Mouse (Mus musculus): Measurements from ENCODE around the gene Gnat3. TPM values are rescaled to one million over a fixed set of nuclear protein-coding genes. Genes with fewer than 3 reads are reported as not detected.

Gene Gnat3
- polyA plus RNA-seq, 1 experiment from 2014 or later: not detected

DNA sequence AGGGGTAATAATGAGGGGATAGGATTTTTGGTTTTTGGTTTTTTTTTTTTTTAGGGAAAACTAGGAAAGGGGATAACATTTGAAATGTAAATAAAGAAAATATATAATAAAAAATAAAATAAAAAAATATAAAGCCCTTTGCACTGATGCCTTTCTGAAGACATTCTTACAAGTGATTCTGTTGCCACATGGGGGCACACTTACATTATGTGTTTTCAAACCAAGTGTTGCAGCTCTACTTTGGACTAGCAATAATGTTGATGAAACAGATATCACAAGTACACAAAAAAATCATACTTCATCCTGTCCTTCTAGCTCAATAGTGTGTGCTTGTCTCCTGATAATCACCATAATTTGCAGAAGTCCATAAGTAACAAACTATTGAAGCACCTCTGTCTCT is 61.0 kb downstream of the Gnat3 start:
- no peak overlapping the region for H3K4me3 ChIP-seq (replicated peaks; ENCODE audit: low read length)
- peak; percentile 38 for ATAC-seq
- H3K9me3 ChIP-seq (ENCODE audit: control insufficient read depth, low read length): no peaks in the 10 kb centered on the region
- H3K27me3 ChIP-seq (replicated peaks; ENCODE audit: control insufficient read depth, insufficient read depth, low read length): no peaks in the 10 kb centered on the region
- H3K9ac ChIP-seq (replicated peaks; ENCODE audit: low read depth, low read length): no peak overlapping the region
- H3K27ac ChIP-seq (ENCODE audit: low read length): no peak overlapping the region
- H3K36me3 ChIP-seq (ENCODE audit: control insufficient read depth, insufficient read depth): no peaks in the 10 kb centered on the region
- H3K4me2 ChIP-seq (ENCODE audit: low read length): no peak overlapping the region
- no peaks in the 10 kb centered on the region for H3K4me1 ChIP-seq (replicated peaks; ENCODE audit: control insufficient read depth, insufficient read depth, low read length)

DNA sequence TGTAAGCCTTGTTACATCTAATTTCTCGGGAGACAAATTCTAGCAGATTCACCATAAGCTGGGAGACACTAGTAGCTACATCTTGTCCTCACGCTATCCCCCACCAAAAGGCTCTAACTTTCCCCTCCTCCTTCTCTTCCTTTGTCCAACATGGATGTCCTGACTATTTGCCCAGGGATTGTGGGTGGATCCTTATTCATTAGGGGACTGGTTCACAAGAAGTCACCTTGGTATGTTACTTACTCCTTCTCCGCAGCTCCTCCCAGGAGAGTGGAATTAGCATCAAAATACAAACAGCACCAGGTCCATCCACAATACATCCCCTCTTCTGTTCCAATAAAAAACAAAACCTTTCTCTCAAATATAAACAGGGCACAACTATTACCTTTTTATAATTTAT is 65.2 kb downstream of the Gnat3 start:
- WGBS: 87% methylated on average over 3 of the region's 3 CpGs
- Histone ChIP-seq H3K27ac (ENCODE audit: low read length) (no peak overlapping the region), H3K36me3 (ENCODE audit: control insufficient read depth, insufficient read depth) (no peaks in the 10 kb centered on the region), H3K9ac (replicated peaks; ENCODE audit: low read depth, low read length) (no peak overlapping the region), H3K27me3 (replicated peaks; ENCODE audit: control insufficient read depth, insufficient read depth, low read length) (no peaks in the 10 kb centered on the region), H3K4me3 (replicated peaks; ENCODE audit: low read length) (no peak overlapping the region), H3K4me2 (ENCODE audit: low read length) (no peak overlapping the region), H3K4me1 (replicated peaks; ENCODE audit: control insufficient read depth, insufficient read depth, low read length) (no peaks in the 10 kb centered on the region), H3K9me3 (ENCODE audit: control insufficient read depth, low read length) (no peaks in the 10 kb centered on the region)
- ATAC-seq: no peak

DNA sequence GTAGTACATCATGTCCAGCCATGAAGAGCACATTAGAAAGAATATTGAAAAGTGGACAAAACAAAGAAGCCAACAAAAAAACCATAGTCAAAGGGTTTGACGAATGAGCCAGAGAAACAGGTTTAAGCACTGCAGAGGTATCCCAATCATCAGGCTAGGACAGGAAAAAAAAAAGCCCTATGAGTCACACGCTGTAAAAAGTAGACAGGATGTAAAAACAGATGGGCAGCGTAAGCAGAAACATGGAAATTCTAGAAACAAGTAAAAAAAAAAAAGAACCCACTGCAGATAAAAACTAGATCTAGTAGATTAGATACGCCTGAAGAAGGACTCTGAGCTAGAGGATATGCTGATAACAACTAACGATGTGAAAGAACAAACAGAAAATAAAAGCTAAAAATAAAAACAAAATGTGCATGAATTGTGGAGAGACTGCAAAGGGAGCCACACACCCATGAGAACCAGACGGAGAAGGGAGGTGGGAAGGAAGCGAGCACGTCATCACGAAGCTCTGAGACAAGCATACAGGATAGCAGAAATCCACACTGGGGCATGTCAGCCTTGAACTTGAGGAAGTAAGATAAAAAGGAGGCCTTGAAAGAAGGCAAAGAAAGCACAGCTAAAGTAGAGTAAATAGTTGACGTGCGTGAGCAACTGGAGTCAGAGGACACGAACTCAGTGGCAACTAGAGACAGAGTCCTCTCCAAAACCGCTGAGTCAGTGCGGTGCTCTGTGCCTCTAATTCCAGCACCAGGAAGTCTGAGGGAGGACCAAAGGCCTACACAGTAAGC is 73.7 kb downstream of the Gnat3 start:
- H3K27me3 ChIP-seq (replicated peaks; ENCODE audit: control insufficient read depth, insufficient read depth, low read length): no peaks in the 10 kb centered on the region
- ATAC-seq: no peak
- WGBS: 90% methylated on average over 14 of the region's 14 CpGs
- no peak overlapping the region for H3K4me3 ChIP-seq (replicated peaks; ENCODE audit: low read length)
- no peak overlapping the region for H3K4me2 ChIP-seq (ENCODE audit: low read length)
- peaks cover 5% of the 10 kb centered on the region for H3K9me3 ChIP-seq (ENCODE audit: control insufficient read depth, low read length)
- no peaks in the 10 kb centered on the region for H3K36me3 ChIP-seq (ENCODE audit: control insufficient read depth, insufficient read depth)
- H3K27ac ChIP-seq (ENCODE audit: low read length): no peak overlapping the region
- no peak overlapping the region for H3K9ac ChIP-seq (replicated peaks; ENCODE audit: low read depth, low read length)
- H3K4me1 ChIP-seq (replicated peaks; ENCODE audit: control insufficient read depth, insufficient read depth, low read length): no peaks in the 10 kb centered on the region

DNA sequence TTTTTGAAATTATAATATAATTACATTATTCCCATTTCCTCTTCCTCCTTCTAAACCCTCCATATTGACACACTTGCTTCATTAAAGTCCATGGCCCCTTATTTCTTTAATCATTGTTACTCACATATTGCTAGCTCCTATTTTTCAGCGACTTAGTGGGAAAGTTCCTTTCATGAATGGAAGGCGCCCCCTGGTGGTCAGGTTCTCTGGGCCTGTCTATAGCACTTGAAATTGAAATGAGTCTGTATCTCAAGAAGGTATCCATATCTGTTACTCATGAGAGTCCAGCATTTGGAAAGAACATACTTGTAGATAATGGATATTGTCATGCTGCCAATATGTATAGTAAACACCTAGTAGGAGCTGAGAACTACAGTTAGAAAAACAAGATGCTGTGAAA is 80.7 kb downstream of the Gnat3 start:
- no peak overlapping the region for H3K4me2 ChIP-seq (ENCODE audit: low read length)
- no peak for ATAC-seq
- H3K9ac ChIP-seq (replicated peaks; ENCODE audit: low read depth, low read length): no peak overlapping the region
- H3K27ac ChIP-seq (ENCODE audit: low read length): no peak overlapping the region
- no peaks in the 10 kb centered on the region for H3K9me3 ChIP-seq (ENCODE audit: control insufficient read depth, low read length)
- no peaks in the 10 kb centered on the region for H3K27me3 ChIP-seq (replicated peaks; ENCODE audit: control insufficient read depth, insufficient read depth, low read length)
- H3K4me1 ChIP-seq (replicated peaks; ENCODE audit: control insufficient read depth, insufficient read depth, low read length): no peaks in the 10 kb centered on the region
- H3K36me3 ChIP-seq (ENCODE audit: control insufficient read depth, insufficient read depth): no peaks in the 10 kb centered on the region
- 3% methylated on average over 2 of the region's 2 CpGs for WGBS
- no peak overlapping the region for H3K4me3 ChIP-seq (replicated peaks; ENCODE audit: low read length)

DNA sequence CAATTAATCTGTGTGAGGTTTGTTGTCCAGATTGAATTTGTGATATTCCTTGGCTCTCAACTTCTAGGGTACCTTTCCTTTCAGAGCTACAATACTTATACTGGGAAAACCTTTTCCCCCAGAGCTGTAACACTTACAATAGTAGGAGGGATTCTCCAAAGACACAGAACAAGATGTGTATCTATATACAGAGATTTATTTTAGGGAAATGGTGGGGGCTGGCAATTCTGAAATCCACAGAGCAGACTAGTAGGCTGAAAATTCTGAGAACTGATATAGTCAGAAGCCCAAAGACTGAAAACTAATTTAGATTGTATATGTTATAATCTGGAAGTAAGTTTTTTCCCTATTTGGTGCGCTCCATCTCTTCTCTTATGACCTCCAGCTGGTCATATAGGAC is 86.5 kb downstream of the Gnat3 start:
- Histone ChIP-seq H3K9ac (replicated peaks; ENCODE audit: low read depth, low read length) (no peak overlapping the region), H3K4me3 (replicated peaks; ENCODE audit: low read length) (no peak overlapping the region), H3K4me2 (ENCODE audit: low read length) (no peak overlapping the region), H3K4me1 (replicated peaks; ENCODE audit: control insufficient read depth, insufficient read depth, low read length) (no peaks in the 10 kb centered on the region), H3K27me3 (replicated peaks; ENCODE audit: control insufficient read depth, insufficient read depth, low read length) (no peaks in the 10 kb centered on the region), H3K9me3 (ENCODE audit: control insufficient read depth, low read length) (no peaks in the 10 kb centered on the region), H3K27ac (ENCODE audit: low read length) (no peak overlapping the region), H3K36me3 (ENCODE audit: control insufficient read depth, insufficient read depth) (no peaks in the 10 kb centered on the region)
- WGBS: 93% methylated on average over 1 of the region's 1 CpGs
- ATAC-seq: no peak

DNA sequence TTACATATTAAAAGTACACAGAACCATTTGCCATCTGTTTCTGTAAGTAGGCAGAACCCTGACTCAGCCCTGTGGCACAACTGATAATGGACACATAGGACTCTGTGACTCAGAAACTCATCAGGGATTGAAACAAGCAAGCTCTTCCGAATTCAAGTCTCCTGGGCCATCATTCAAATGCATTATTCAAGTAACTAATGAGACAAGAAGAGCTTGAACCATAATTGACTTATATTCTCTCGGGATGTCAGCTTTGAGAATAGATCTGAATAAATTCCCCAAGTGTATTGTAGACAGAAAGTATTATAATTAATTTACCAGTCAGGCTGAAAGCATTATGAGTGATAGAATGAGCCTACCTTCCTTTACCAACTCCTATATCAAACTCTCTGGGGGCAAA is 93.0 kb downstream of the Gnat3 start:
- H3K36me3 ChIP-seq (ENCODE audit: control insufficient read depth, insufficient read depth): no peaks in the 10 kb centered on the region
- H3K4me3 ChIP-seq (replicated peaks; ENCODE audit: low read length): no peak overlapping the region
- ATAC-seq: no peak
- H3K27me3 ChIP-seq (replicated peaks; ENCODE audit: control insufficient read depth, insufficient read depth, low read length): no peaks in the 10 kb centered on the region
- H3K4me2 ChIP-seq (ENCODE audit: low read length): no peak overlapping the region
- 40% methylated on average over 2 of the region's 2 CpGs for WGBS
- no peaks in the 10 kb centered on the region for H3K9me3 ChIP-seq (ENCODE audit: control insufficient read depth, low read length)
- H3K4me1 ChIP-seq (replicated peaks; ENCODE audit: control insufficient read depth, insufficient read depth, low read length): no peaks in the 10 kb centered on the region
- H3K9ac ChIP-seq (replicated peaks; ENCODE audit: low read depth, low read length): no peak overlapping the region
- no peak overlapping the region for H3K27ac ChIP-seq (ENCODE audit: low read length)

Other genes starting within 250 kb of the Gnat3 start
- gene Cd36, start 73.7 kb upstream of the Gnat3 start, polyA plus RNA-seq (2015; fragmentation: Nextera tagmentation; extraction: Ambion mirVana): 0.87 and 1.3 TPM in 2 replicates

All from forebrain, embryonic 16.5 days (tissue).